Mouse (Mus musculus) heart, adult 11 months (tissue): ENCODE measurements around the gene Tom1l1.

ENCODE experiments used
- DNase-seq: peaks from one replicate; pipeline ENCODE4 v3.0.0; 2022

Tom1l1 gene

DNA sequence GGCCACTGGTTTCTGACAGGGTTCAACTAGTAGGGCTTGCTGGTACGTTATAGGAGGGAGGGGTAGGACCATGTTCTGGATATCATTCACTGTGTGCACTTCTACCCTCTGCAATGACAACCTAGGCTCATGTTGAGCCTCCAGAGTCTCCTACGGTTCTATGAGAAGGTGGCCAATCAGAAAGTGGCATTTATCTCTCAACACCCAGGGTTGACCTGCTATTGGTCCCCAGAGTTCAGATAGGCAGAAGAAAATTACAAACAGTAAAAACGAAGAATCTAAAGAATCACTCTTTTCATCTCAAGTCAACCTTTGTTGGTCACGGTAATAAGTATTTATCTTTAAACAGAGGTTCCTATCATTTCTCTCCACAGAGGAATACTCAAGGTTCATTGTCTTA is 21.2 kb downstream of the Tom1l1 start:
- DNase-seq = no peak

- DNase-seq = peak; percentile 45
Observed at GRCm38 (mm10) chr11:90666144-90666757, 21.9 kb downstream of the Tom1l1 start.

- DNase-seq = peak; percentile 91
Observed at GRCm38 (mm10) chr11:90665161-90665560, 23.0 kb downstream of the Tom1l1 start.

- DNase-seq = peak; percentile 51
Observed at GRCm38 (mm10) chr11:90664345-90664986, 23.7 kb downstream of the Tom1l1 start.

DNA sequence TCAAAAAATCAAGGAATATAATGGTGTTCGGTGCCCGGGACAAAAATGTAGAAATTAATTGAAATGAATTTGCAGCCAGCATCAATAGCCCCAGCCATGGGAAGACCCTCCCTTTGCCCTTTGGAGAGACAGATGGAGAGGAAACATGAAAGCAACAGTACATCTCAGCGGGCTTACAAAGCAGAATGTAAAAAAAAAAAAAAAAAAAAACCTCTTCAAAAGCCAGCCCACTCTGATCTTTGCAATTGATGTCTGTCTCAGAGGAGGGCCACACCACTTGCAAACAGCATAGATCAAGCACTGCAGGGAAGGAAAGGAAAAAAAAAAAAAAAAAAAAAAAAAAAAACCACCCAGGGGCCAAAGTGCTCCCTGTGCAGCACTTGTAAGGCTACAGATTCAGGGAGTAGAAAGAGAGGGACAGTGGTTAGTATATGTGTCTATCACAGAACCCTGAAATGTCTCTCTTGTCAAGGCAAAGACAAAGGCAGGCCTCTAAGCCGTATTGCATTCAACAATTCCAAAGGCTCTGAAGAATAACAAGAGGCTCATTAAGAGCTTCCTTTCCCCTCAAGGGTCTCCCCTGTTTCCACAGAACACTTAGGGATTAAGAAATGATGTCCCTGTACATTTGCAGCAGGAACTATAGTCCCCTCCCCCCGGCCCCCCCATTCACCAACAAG is 24.4 kb downstream of the Tom1l1 start:
- peak; percentile 36 for DNase-seq

DNA sequence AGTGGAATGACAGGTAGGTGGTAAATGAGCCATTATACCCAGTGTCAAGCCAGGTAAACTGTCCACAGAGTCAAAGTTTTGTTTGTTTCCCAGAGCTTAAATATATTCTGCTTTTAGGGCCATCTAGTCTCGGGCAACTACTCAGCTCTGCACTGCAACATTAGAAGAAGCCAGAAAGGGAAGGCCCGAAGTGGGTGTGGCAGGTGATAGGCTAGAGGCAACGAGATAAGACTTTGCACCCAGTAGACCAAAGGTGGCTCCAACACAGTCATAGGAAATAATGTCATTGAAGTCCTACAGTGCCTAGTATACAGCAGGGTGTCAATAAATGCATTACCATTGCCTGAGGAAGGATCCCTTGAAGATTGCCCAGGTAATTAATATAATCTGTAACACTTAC is 25.1 kb downstream of the Tom1l1 start:
- peak; percentile 74 for DNase-seq

DNA sequence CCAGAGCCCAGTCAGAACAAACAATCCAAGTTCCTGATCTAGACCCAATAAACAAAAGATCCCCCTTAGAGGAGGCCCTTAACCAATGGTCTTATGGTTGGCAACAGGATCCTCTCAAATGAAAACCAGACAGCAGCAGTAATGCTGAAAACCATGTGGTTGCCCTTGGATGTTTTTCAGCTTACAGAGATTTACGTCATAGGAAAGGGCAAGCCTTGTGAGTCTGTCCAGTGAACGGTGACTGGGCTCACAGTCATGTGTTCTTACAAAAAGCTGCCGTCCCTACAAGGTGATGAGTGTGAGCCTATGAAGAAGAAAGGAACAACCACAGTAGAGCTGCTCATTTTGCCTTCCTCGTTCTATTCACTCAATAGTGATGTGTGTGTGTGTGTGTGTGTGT is 27.5 kb downstream of the Tom1l1 start:
- DNase-seq = no peak

- DNase-seq = peak; percentile 85
Observed at GRCm38 (mm10) chr11:90657527-90657926, 30.6 kb downstream of the Tom1l1 start.

GRCm38 (mm10) chr11:90652603-90653002 is 35.6 kb downstream of the Tom1l1 start:
- peak; percentile 68 for DNase-seq

DNA sequence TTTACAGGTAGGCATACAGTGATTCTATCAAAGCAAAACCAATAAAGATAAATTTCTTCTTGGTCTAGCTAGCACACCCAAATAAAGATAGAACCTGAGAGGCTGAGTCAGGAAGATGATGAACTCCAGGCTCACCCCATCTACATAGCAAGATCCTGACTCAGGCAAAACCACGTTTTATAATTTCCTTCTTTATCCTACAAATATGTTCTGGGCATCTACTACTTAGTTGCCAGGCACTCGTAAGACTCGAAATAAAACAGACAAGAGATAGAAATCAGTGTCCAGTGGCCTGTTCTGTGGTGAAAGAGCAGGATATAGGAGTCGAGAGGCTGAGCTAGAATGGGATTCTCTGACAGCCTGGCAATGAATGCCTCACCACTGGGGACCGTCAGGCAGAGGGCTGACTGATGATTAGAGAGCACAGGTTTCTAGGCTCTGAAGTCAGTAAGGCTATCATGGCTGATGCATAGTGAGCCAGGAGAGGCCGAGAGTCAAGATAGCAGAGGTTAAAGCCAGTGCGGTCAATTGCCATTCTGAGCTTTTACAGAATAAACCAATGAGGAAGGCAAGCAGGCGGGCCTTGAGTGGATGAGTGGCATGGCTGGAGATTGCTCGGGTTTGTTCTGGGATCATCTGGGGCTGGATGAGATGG is 37.8 kb downstream of the Tom1l1 start:
- DNase-seq = peak; percentile 60

- DNase-seq = no peak
Observed at GRCm38 (mm10) chr11:90649777-90650176, 38.4 kb downstream of the Tom1l1 start.

GRCm38 (mm10) chr11:90638312-90638830 is 49.8 kb downstream of the Tom1l1 start:
- DNase-seq = no peak

- peak; percentile 99 for DNase-seq
Observed at GRCm38 (mm10) chr11:90637440-90638311, 50.5 kb downstream of the Tom1l1 start, which contains the start of the genes Stxbp4 and Cox11. Gene Stxbp4 (minus strand): TSS chr11:90638084. Gene Cox11 (plus strand): TSS chr11:90638173.

- no peak for DNase-seq
Observed at GRCm38 (mm10) chr11:90634661-90635060, 53.5 kb downstream of the Tom1l1 start.

- DNase-seq = no peak
Observed at GRCm38 (mm10) chr11:90632480-90632879, 55.7 kb downstream of the Tom1l1 start.

DNA sequence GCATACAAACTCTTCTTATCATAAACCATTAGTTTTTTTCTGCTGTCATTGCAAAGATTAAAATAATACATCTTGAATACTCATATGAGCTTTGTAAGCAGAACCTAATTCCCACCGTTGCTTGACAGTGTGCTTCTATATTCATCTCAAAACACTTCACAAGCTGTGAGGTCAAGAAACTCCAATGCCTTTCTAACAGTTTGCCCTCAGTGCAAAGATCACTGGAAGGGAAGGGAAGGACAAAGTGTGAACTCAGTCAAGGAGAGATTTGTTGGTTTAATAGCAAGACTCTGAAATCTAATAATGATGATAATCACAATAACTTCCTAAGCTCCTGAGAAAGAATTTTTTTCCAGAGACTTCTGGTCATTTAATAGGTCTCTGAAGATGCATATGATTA is 60.4 kb downstream of the Tom1l1 start:
- no peak for DNase-seq

DNA sequence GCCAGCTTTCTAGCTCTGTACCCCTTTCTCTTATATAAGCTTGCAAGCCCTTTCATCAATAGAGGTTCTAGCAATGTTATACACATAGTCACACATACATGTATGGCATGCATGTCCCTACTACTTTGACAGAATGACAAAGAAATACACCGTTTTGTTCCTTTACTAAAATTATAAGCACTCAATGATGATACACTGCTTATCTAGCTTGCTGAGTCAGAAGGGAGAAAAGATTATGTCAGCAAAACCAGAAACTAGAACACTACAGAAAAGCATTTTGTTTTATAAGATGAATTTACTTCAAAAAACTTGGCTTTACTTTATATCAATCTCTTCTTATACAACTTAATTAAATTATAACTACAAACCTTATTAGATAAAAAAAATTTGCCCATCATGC is 63.0 kb downstream of the Tom1l1 start:
- DNase-seq = no peak

DNA sequence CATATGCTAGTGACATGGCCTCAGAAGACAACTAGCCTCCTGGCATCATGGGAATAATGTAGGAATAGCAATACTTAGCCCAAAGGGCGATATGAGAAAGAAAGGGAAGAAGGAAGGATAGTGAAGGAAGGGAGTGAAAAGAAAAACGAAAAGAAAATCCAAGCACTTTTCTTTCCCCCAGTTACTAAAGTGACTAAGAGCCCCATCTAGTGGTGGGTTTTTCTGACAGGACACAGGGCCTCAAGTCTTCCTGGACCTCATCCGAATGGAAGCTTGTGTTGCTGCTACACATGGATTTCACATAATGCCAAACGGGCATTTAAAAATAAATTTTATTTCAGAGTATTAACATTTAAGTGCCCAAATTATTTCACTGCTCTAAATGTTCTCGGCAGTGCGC is 64.7 kb downstream of the Tom1l1 start:
- no peak for DNase-seq

- no peak for DNase-seq
Observed at GRCm38 (mm10) chr11:90622500-90622899, 65.7 kb downstream of the Tom1l1 start.

- DNase-seq = no peak
Observed at GRCm38 (mm10) chr11:90622044-90622443, 66.1 kb downstream of the Tom1l1 start.

DNA sequence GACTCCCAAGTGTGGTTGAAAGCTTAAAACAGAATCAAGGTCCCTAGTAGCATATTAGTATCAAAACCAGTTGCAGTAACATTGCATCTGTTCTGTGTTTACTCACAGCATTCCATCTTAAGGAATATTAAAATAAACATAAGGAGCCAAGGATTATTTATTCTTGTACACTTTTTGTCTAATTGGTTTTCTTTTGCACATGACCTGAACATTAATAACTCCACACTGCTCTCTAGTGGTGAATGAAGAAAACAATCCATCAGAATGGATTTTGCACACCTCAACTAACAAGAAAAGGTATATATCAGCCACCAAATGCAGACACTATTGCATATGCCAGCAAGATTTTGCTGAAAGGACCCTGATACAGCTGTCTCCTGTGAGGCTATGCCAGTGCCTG is 71.7 kb downstream of the Tom1l1 start:
- no peak for DNase-seq

GRCm38 (mm10) chr11:90614743-90615142 is 73.4 kb downstream of the Tom1l1 start:
- DNase-seq = no peak
